Mouse (Mus musculus) midbrain, embryonic 13.5 days (tissue): ENCODE measurements at regions not wholly inside any gene's neighbourhood (a gene's known extent, or its start where the extent isn't known, plus 50 kb on each side); places are given as distances from the start of the nearest gene placed in this dataset.
A peak's percentile ranks its signal among the peaks of the same experiment; 100 is the strongest.
"Not testable (repeated sequence)": the region's sequence is repeated elsewhere in the genome, so short reads cannot be mapped to it uniquely, and the experiment has no call there.

Experiments used
- ATAC-seq: fragments of 200-750 bp; cut with Nextera tagmentation; 2 replicates; pipeline ENCODE4 v1.8.0; 2017; ENCODE audit warnings: mild to moderate bottlenecking, moderate TSS enrichment, moderate library complexity
- H3K27ac ChIP-seq: fragments of 300-500 bp; sonication (generic); 2 replicates; pipeline ENCODE4 v1.5.1; 2015; ENCODE audit warnings: inconsistent platforms, mild to moderate bottlenecking, moderate library complexity
- H3K27me3 ChIP-seq: fragments of 300-500 bp; sonication (generic); 2 replicates; pipeline ENCODE4 v1.6.1; 2015; ENCODE audit warnings: mild to moderate bottlenecking, inconsistent platforms
- H3K36me3 ChIP-seq: fragments of 300-500 bp; sonication (generic); 2 replicates; pipeline ENCODE4 v1.6.1; 2015; ENCODE audit warnings: mild to moderate bottlenecking, inconsistent platforms
- H3K4me1 ChIP-seq: fragments of 300-500 bp; sonication (generic); replicated peaks from 2 replicates; pipeline ENCODE4 v1.6.1; 2015; ENCODE audit warnings: inconsistent platforms
- H3K4me2 ChIP-seq: fragments of 300-500 bp; sonication (generic); replicated peaks from 2 replicates; pipeline ENCODE4 v1.6.1; 2015; ENCODE audit warnings: moderate library complexity, mild to moderate bottlenecking, inconsistent platforms
- H3K4me3 ChIP-seq: fragments of 300-500 bp; sonication (generic); replicated peaks from 2 replicates; pipeline ENCODE4 v1.5.1; 2015; ENCODE audit warnings: mild to moderate bottlenecking, inconsistent platforms
- H3K9ac ChIP-seq: fragments of 300-500 bp; sonication (generic); replicated peaks from 2 replicates; pipeline ENCODE4 v1.6.1; 2015; ENCODE audit warnings: mild to moderate bottlenecking, inconsistent platforms
- H3K9me3 ChIP-seq: fragments of 300-500 bp; sonication (generic); 2 replicates; pipeline ENCODE4 v1.6.1; 2016; ENCODE audit warnings: mild to moderate bottlenecking, inconsistent platforms
- WGBS: fragments of 180-500 bp; shearing (Covaris S2); methylation state at CpG from one replicate; pipeline ENCODE4 v1.1.7; 2015; 5-methylcytosine and 5-hydroxymethylcytosine counted together

- under 1% methylated on average over 23 of the region's 52 CpGs for WGBS
- H3K9me3 ChIP-seq, H3K4me1 ChIP-seq, H3K36me3 ChIP-seq: not testable (repeated sequence)
- Histone ChIP-seq H3K4me2 (peak overlapping the region; percentile 59), H3K4me3 (peak overlapping the region; percentile 44), H3K9ac (peak overlapping the region; percentile 59), H3K27ac (peak overlapping the region; percentile 39; the same call in 1 of the 2 replicates), H3K27me3 (peaks cover 12% of the 10 kb centered on the region)
- ATAC-seq = peak; percentile 81
Observed at GRCm38 (mm10) chr17:6489926-6490564, 60.1 kb downstream of the Dynlt1b start.

GRCm38 (mm10) chr17:6490565-6490935 lies 60.6 kb downstream of the Dynlt1b start:
- ATAC-seq = not testable (repeated sequence)
- WGBS = no CpG with 5 or more reads among the region's 15 CpGs

GRCm38 (mm10) chr17:6492501-6492900 lies 62.6 kb downstream of the Dynlt1b start:
- peak overlapping the region; percentile 55 for H3K4me2 ChIP-seq
- not testable (repeated sequence) for H3K27ac ChIP-seq, H3K9me3 ChIP-seq, H3K4me1 ChIP-seq, H3K36me3 ChIP-seq
- WGBS = 27% methylated on average over 19 of the region's 19 CpGs
- ATAC-seq = peak; percentile 65
- H3K27me3 ChIP-seq = peaks cover 11% of the 10 kb centered on the region
- H3K4me3 ChIP-seq = peak overlapping the region; percentile 33
- H3K9ac ChIP-seq = peak overlapping the region; percentile 11; the same call in 1 of the 2 replicates

More at GRCm38 (mm10) chr17:6490565-6490935, 60.6 kb downstream of the Dynlt1b start:
- H3K27ac ChIP-seq, H3K9ac ChIP-seq, H3K4me3 ChIP-seq, H3K4me2 ChIP-seq, H3K9me3 ChIP-seq, H3K36me3 ChIP-seq, H3K4me1 ChIP-seq: not testable (repeated sequence)
- H3K27me3 ChIP-seq = peaks cover 12% of the 10 kb centered on the region

- not testable (repeated sequence) for H3K36me3 ChIP-seq, H3K4me1 ChIP-seq, H3K27ac ChIP-seq, H3K9me3 ChIP-seq, H3K9ac ChIP-seq
- peak overlapping the region; percentile 55 for H3K4me2 ChIP-seq
- WGBS = 30% methylated on average over 23 of the region's 23 CpGs
- H3K27me3 ChIP-seq = peaks cover 11% of the 10 kb centered on the region
- peak overlapping the region; percentile 33 for H3K4me3 ChIP-seq
- ATAC-seq = peak; percentile 51
Observed at GRCm38 (mm10) chr17:6492950-6493349, 63.0 kb downstream of the Dynlt1b start.

- not testable (repeated sequence) for H3K9ac ChIP-seq, H3K27ac ChIP-seq, H3K36me3 ChIP-seq, H3K9me3 ChIP-seq, H3K4me2 ChIP-seq, H3K4me1 ChIP-seq, H3K27me3 ChIP-seq, H3K4me3 ChIP-seq, ATAC-seq
- 89% methylated on average over 9 of the region's 9 CpGs for WGBS
Observed at GRCm38 (mm10) chr17:6496491-6496890, 66.6 kb downstream of the Dynlt1b start.

GRCm38 (mm10) chr17:6502676-6503075 lies 72.8 kb downstream of the Dynlt1b start:
- 92% methylated on average over 4 of the region's 6 CpGs for WGBS
- not testable (repeated sequence) for H3K9me3 ChIP-seq, H3K9ac ChIP-seq

GRCm38 (mm10) chr17:6505896-6506295 lies 76.0 kb downstream of the Dynlt1b start:
- not testable (repeated sequence) for ATAC-seq, H3K4me3 ChIP-seq, H3K9me3 ChIP-seq, H3K27me3 ChIP-seq, H3K4me1 ChIP-seq, H3K27ac ChIP-seq, H3K9ac ChIP-seq, H3K4me2 ChIP-seq, H3K36me3 ChIP-seq
- 87% methylated on average over 6 of the region's 6 CpGs for WGBS

More at GRCm38 (mm10) chr17:6502676-6503075, 72.8 kb downstream of the Dynlt1b start:
- not testable (repeated sequence) for H3K4me3 ChIP-seq, H3K27me3 ChIP-seq, H3K27ac ChIP-seq, ATAC-seq, H3K4me1 ChIP-seq, H3K36me3 ChIP-seq, H3K4me2 ChIP-seq

GRCm38 (mm10) chr17:6515128-6515527 lies 85.2 kb downstream of the Dynlt1b start:
- 90% methylated on average over 5 of the region's 8 CpGs for WGBS
- not testable (repeated sequence) for H3K36me3 ChIP-seq, H3K4me1 ChIP-seq, H3K9ac ChIP-seq, H3K27ac ChIP-seq, H3K9me3 ChIP-seq, H3K4me2 ChIP-seq, H3K27me3 ChIP-seq, H3K4me3 ChIP-seq
- peak; percentile 25; the same call in 1 of the 2 replicates for ATAC-seq

GRCm38 (mm10) chr17:6519107-6519506 lies 82.4 kb upstream of the Dynlt1c start:
- not testable (repeated sequence) for H3K9ac ChIP-seq, H3K27ac ChIP-seq, H3K4me1 ChIP-seq, H3K4me2 ChIP-seq, H3K36me3 ChIP-seq, ATAC-seq, H3K9me3 ChIP-seq, H3K27me3 ChIP-seq, H3K4me3 ChIP-seq
- WGBS = 85% methylated on average over 6 of the region's 6 CpGs

GRCm38 (mm10) chr17:6520001-6520400 lies 81.5 kb upstream of the Dynlt1c start:
- not testable (repeated sequence) for H3K9me3 ChIP-seq, H3K4me1 ChIP-seq, H3K4me2 ChIP-seq, H3K9ac ChIP-seq, ATAC-seq, H3K27me3 ChIP-seq, H3K36me3 ChIP-seq, H3K27ac ChIP-seq, H3K4me3 ChIP-seq
- WGBS = 79% methylated on average over 2 of the region's 2 CpGs

GRCm38 (mm10) chr17:6520751-6521150 lies 80.7 kb upstream of the Dynlt1c start:
- H3K4me3 ChIP-seq, H3K9me3 ChIP-seq, H3K27ac ChIP-seq, H3K4me2 ChIP-seq, H3K9ac ChIP-seq, H3K27me3 ChIP-seq, ATAC-seq, H3K4me1 ChIP-seq, H3K36me3 ChIP-seq: not testable (repeated sequence)
- WGBS = 43% methylated on average over 4 of the region's 4 CpGs

GRCm38 (mm10) chr17:6522185-6522584 lies 79.3 kb upstream of the Dynlt1c start:
- not testable (repeated sequence) for H3K9ac ChIP-seq, ATAC-seq, H3K4me3 ChIP-seq, H3K27ac ChIP-seq, H3K4me2 ChIP-seq, H3K27me3 ChIP-seq, H3K9me3 ChIP-seq, H3K4me1 ChIP-seq, H3K36me3 ChIP-seq
- WGBS = 80% methylated on average over 6 of the region's 9 CpGs

GRCm38 (mm10) chr17:6538723-6539122 lies 62.7 kb upstream of the Dynlt1c start:
- H3K4me3 ChIP-seq, H3K36me3 ChIP-seq, H3K4me2 ChIP-seq, H3K27ac ChIP-seq, H3K9me3 ChIP-seq, H3K4me1 ChIP-seq, H3K9ac ChIP-seq, H3K27me3 ChIP-seq, ATAC-seq: not testable (repeated sequence)
- no CpG with 5 or more reads among the region's 5 CpGs for WGBS
